Mouse (Mus musculus): ENCODE data around the gene Ankrd55.

DNA sequence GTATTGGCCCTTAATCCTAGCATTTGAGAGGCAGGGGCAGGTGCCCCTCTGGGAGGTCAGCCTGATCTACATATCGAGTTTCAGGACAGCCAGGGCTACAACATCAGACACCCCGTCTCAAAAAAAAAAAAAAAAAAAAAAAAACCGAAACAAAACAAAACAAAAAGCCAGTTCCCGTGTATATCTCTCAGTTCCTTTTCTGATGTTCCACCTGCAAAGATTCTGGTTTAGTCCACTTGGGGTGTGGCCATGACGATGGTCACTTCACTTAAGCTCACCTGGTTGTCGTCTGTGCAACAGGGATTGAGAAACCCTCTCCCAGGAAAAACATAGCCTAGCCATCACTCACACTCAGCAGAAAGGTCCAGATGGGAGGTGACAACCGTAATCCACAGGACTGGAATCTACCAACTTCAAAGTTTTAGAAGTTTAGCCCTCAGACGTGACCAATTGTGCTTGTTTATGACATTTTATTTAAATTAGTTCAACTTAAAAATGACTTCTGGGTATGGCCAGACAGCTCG lies 90.6 kb downstream of the Ankrd55 start:
- TF ChIP-seq CTCF (IDR thresholded peaks at IDR 0.05; ENCODE audit: low read depth) (no peak), EP300 (optimal IDR thresholded peaks at IDR 0.05) (no peak)
